Mouse (Mus musculus): ENCODE results near the gene Zbtb49.

DNA sequence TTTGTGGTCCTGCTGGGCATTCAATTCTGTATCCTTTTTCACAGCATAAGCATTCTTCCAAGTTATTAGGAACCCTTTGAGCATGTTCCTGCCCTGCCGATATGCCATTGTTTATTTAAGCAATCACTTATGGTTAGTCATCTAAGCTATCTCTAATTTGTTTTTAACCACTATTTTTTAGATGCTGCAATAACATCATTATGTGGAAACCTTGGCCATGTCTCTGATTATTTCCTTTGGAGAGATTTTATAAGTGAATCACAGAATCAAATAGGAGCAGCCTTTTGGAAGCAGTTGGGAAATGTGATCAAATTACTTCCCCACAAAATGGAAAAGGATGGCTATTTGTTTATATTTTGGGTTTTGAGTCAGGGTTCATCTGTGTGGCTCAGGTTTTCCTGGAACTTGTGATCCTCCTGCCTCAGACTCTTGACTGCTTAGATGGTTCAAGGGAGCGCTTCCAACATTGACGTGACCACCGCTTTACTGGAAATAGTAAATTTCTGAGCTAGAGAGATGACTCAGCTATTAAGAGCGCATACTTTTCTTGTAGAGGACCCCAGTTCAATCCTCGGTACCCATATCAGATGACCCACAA is 35.5 kb downstream of the Zbtb49 start:
- TF ChIP-seq CTCF (IDR thresholded peaks at IDR 0.05): no peak
- no peak for TF ChIP-seq EP300 (IDR thresholded peaks at IDR 0.05)

All from lung, postnatal 0 days (tissue).